Mouse (Mus musculus) fat pad, adult 2 months (tissue): ENCODE measurements around the gene Gm6034.
"Not testable (repeated sequence)": the region's sequence is repeated elsewhere in the genome, so short reads cannot be mapped to it uniquely, and the experiment has no call there.

Experiments used
- DNase-seq: peaks from one replicate; pipeline ENCODE4 v3.0.0-alpha.2; 2011; ENCODE audit warnings: low read depth, low spot score; ENCODE audit errors: extremely low read depth

The Gm6034 gene

DNA sequence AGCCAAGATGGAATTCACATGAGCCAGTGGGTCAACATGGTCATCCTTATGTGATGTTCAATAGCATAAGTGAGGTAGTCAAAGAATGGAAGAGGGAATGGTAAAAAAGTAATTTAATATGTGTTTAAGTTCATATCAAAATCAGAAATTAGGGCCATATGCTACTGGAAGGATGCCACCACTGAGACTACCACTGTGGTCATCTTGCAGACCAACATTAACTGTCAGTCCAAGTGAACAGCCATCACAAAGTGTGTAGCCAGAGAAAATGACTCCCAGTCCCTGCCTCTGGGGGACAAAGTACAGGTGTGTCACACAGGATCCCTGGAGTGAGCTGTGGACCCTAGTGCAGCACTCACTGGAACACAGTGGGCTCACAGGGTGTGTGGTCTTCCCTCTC is 39.1 kb downstream of the Gm6034 start:
- DNase-seq: not testable (repeated sequence)

- DNase-seq: not testable (repeated sequence)
Observed at GRCm38 (mm10) chr17:36082519-36083232, 39.9 kb downstream of the Gm6034 start.

- DNase-seq: no peak
Observed at GRCm38 (mm10) chr17:36083266-36083869, 40.6 kb downstream of the Gm6034 start.

GRCm38 (mm10) chr17:36083870-36084451 is 41.2 kb downstream of the Gm6034 start:
- no peak for DNase-seq

DNA sequence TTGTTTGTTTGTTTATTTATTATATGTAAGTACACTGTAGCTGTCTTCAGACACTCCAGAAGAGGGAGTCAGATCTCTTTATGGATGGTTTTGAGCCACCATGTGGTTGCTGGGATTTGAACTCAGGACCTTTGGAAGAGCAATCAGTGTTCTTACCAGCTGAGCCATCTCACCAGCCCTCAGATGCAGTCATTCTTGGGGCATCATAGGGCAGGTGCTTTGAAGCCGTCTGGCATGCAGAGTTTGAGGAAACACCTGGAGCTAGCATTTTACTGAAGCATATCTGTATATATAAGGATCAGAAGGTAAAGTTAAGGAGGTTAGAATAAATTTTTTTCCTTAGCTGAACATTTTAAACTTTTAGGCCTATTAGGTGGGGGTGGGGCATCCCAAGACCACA is 43.2 kb downstream of the Gm6034 start:
- not testable (repeated sequence) for DNase-seq

DNA sequence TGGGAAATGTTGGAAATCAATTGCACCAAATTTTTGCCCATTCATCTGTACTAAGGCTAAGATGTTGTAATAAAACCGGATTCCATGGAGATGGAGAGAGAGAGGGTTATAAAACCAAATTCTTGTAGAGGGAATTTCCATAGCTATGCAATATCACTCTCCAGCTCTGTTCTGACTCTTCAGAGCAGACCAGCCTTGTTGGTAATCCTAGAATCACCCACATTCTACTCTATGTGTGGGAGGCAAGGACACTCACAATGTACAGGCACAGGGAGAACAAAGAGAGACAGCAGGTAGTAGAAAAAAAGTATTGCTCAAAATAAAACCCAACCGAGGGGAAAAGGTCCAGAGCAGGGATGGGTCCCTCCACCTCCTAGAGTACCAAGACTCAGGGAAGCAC is 49.2 kb downstream of the Gm6034 start:
- not testable (repeated sequence) for DNase-seq

DNA sequence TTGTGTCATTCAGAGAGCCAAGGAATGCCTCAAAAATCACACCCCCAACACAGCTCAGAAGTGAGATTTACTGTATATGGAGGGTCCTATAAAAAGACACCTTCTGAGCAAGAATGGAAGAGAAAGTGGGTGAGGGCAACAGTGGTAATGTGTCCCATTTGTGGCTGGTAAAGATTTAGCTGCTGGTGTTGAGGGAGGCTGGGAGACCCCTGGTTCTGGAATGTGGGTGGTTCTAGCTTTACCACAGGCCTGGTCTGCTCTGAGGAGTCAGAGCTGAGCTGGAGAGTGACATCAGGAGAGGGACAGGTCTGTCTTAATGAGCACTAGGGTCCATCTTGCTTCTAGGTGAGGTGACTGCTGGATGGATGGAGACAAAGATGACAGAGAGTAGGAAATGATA is 49.8 kb downstream of the Gm6034 start:
- DNase-seq: not testable (repeated sequence)

GRCm38 (mm10) chr17:36093936-36094335 is 51.2 kb downstream of the Gm6034 start:
- no peak for DNase-seq

DNA sequence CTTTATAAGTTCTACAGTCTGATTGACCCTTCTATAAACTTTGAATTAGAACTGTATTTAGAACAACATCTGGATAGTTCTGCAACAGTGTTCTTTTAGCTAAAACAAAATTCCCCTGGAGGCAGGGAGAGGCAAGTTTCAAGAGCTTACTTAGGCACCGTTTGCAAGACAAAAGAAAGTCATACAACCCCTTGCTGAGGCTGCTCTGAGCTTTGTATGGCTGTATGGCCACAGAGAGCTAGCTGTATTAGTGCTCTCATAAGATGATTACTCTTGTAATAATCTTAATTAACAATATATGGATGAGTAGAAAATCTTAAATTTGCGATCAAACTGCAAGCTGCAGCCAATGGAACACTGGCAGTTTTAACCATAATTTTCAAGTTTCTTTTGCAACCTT is 56.8 kb downstream of the Gm6034 start:
- not testable (repeated sequence) for DNase-seq

- DNase-seq: not testable (repeated sequence)
Observed at GRCm38 (mm10) chr17:36102091-36102490, 59.3 kb downstream of the Gm6034 start.
